Mouse (Mus musculus): ENCODE data around the gene Zfp335.

GRCm38 (mm10) chr2:164882619-164883018 lies 28.9 kb downstream of the Zfp335 start:
- TF ChIP-seq POLR2A (IDR thresholded peaks at IDR 0.05; ENCODE audit: extremely low read depth, insufficient read depth, low read length): no peak
- no peak for TF ChIP-seq CTCF (IDR thresholded peaks at IDR 0.05; ENCODE audit: low read depth, low read length)

Measured in liver, adult 2 months (tissue).